Mouse (Mus musculus): Measurements from ENCODE around the gene Mmaa. TPM values are rescaled to one million over a fixed set of nuclear protein-coding genes. Genes with fewer than 3 reads are reported as not detected.
A peak's percentile ranks its signal among the peaks of the same experiment; 100 is the strongest.

Mmaa gene
- polyA plus RNA-seq, 1 experiment from 2014 or later: 16.5 TPM

DNA sequence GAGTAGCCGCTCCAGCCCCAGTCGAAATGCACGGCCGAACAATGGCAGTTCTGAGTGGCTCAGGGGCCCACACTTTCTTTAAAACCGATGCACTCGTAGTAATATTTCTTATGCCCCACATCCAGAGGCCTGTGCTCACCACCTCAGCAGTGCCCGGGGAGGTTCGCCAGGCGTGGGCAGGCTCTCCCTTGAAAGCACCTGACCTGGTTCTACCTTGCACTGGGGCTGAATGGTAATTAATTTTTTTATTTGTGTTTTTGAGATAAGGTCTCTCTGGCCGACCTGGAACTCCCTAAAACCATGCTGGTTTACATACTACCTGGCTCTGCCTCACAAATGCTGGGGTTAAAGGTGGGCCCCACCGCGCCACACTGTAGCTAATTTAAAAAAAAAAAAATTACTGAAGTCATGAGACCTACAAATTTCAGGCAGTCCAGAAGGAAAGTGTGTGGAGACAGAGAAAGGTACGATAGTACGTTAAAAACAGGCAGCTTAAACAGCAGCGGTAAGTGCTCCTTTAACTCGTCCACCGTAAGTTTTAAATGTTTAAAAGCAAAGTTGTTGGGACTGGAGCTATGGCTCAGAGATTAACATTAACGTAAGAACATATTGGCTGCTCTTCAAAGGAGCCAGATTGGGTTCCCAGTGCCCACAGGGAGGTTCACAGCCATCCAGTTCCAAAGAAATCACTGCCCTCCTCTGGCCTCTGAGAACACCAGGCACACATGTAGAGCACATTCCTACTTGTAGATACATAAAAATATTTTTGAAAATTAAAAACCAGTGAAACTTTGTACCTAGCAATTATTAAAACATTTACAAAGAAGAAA lies 754 bp upstream of the Mmaa start:
- H3K36me3 ChIP-seq (ENCODE audit: control insufficient read depth, insufficient read depth): no peaks in the 10 kb centered on the region
- WGBS: 15% methylated on average over 18 of the region's 18 CpGs
- peak overlapping the region; percentile 86 for H3K4me2 ChIP-seq (ENCODE audit: low read depth, low read length)
- H3K4me1 ChIP-seq (ENCODE audit: control insufficient read depth, insufficient read depth, low read length): peaks cover 17% of the 10 kb centered on the region
- no peak for ATAC-seq (replicated peaks; ENCODE audit: extremely low read depth, insufficient read depth, low FRiP score)
- peak overlapping the region; percentile 90 for H3K9ac ChIP-seq (ENCODE audit: low read length)
- H3K4me3 ChIP-seq (ENCODE audit: low read length): peak overlapping the region; percentile 80
- peak overlapping the region; percentile 98 for H3K27ac ChIP-seq (ENCODE audit: low read length)
- no peaks in the 10 kb centered on the region for H3K27me3 ChIP-seq (ENCODE audit: control insufficient read depth, insufficient read depth, low read length)
- H3K9me3 ChIP-seq (replicated peaks; ENCODE audit: control insufficient read depth, low read length): no peaks in the 10 kb centered on the region

DNA sequence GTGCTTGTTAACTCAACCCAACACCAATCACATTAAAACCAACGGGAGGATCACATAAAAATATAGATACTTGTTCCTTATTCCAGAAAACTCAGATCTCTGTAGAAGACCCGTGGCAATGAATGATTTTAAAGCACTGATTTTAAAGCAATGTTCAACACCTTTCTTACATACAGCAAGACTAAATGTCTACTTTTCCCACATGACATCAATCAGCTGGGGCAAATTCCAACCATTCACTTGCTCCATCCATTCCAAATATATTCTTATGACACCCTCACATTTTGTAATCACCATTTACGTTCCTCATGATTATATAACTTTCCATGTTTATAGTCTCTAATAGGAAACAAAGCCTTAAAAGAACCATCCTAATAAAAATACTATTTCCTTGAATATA lies 896 bp downstream of the Mmaa start:
- peak overlapping the region; percentile 57 for H3K27ac ChIP-seq (ENCODE audit: low read length)
- no peaks in the 10 kb centered on the region for H3K27me3 ChIP-seq (ENCODE audit: control insufficient read depth, insufficient read depth, low read length)
- peak overlapping the region; percentile 72 for H3K4me2 ChIP-seq (ENCODE audit: low read depth, low read length)
- H3K4me1 ChIP-seq (ENCODE audit: control insufficient read depth, insufficient read depth, low read length): peaks cover 21% of the 10 kb centered on the region
- WGBS: 50% methylated on average over 3 of the region's 3 CpGs
- no peak for ATAC-seq (replicated peaks; ENCODE audit: extremely low read depth, insufficient read depth, low FRiP score)
- H3K9ac ChIP-seq (ENCODE audit: low read length): peak overlapping the region; percentile 91
- no peaks in the 10 kb centered on the region for H3K9me3 ChIP-seq (replicated peaks; ENCODE audit: control insufficient read depth, low read length)
- H3K36me3 ChIP-seq (ENCODE audit: control insufficient read depth, insufficient read depth): no peaks in the 10 kb centered on the region
- H3K4me3 ChIP-seq (ENCODE audit: low read length): peak overlapping the region; percentile 34

DNA sequence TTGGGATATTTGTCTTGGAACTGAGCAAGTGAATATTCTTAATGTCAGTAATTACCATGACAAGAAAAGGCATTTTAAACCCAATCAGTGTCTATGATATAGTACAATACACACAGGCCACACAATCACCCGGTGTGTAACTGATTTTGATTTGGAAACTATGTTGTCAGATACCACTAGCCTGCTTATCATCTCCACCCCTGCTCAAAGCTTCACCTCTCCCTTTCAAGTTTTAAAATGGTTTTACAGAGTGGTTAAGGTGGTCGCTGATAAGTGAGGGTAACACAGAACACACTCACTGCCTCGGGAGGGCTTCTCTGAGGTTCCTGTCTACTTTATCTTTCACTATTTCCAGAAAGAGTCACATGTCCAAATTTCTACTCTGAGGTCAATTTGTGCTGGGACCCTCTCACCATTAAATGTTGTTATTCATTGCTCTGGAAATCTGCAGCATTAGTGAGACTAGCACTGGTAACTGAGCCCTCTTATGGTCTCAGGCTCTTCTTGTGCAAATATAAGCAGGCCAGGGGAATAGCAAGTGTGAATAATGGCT lies 1.9 kb downstream of the Mmaa start:
- Histone ChIP-seq H3K27me3 (ENCODE audit: control insufficient read depth, insufficient read depth, low read length) (no peaks in the 10 kb centered on the region), H3K4me3 (ENCODE audit: low read length) (no peak overlapping the region), H3K9me3 (replicated peaks; ENCODE audit: control insufficient read depth, low read length) (no peaks in the 10 kb centered on the region), H3K27ac (ENCODE audit: low read length) (peak overlapping the region; percentile 57), H3K9ac (ENCODE audit: low read length) (peak overlapping the region; percentile 54; the same call in 1 of the 2 replicates), H3K36me3 (ENCODE audit: control insufficient read depth, insufficient read depth) (no peaks in the 10 kb centered on the region), H3K4me1 (ENCODE audit: control insufficient read depth, insufficient read depth, low read length) (peaks cover 21% of the 10 kb centered on the region), H3K4me2 (ENCODE audit: low read depth, low read length) (peak overlapping the region; percentile 72; the same call in 1 of the 2 replicates)
- ATAC-seq (replicated peaks; ENCODE audit: extremely low read depth, insufficient read depth, low FRiP score): no peak
- WGBS: 24% methylated on average over 3 of the region's 3 CpGs

DNA sequence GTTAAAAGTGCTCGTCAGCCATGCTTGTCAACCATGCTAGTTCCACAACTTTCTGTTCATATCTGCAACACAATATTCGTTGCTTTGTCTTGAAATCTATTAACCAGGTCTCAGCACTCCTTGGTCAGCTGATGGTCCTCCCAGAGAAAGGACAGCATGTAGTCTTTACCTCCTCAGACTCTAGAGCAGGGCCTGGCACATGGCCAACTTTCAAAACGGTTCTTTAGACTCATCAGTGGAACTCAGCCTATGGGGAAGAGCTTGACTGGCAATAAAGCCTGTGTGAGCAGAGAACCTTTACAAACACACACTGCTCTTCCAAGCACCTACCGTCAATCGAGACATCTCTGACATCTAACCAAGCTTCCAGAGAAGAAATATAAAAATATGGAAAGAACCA lies 5.1 kb downstream of the Mmaa start:
- H3K4me2 ChIP-seq (ENCODE audit: low read depth, low read length): no peak overlapping the region
- WGBS: 63% methylated on average over 5 of the region's 5 CpGs
- no peak overlapping the region for H3K4me3 ChIP-seq (ENCODE audit: low read length)
- H3K9ac ChIP-seq (ENCODE audit: low read length): no peak overlapping the region
- H3K36me3 ChIP-seq (ENCODE audit: control insufficient read depth, insufficient read depth): no peaks in the 10 kb centered on the region
- H3K4me1 ChIP-seq (ENCODE audit: control insufficient read depth, insufficient read depth, low read length): peaks cover 20% of the 10 kb centered on the region
- no peak for ATAC-seq (replicated peaks; ENCODE audit: extremely low read depth, insufficient read depth, low FRiP score)
- H3K9me3 ChIP-seq (replicated peaks; ENCODE audit: control insufficient read depth, low read length): no peaks in the 10 kb centered on the region
- H3K27ac ChIP-seq (ENCODE audit: low read length): no peak overlapping the region
- no peaks in the 10 kb centered on the region for H3K27me3 ChIP-seq (ENCODE audit: control insufficient read depth, insufficient read depth, low read length)

DNA sequence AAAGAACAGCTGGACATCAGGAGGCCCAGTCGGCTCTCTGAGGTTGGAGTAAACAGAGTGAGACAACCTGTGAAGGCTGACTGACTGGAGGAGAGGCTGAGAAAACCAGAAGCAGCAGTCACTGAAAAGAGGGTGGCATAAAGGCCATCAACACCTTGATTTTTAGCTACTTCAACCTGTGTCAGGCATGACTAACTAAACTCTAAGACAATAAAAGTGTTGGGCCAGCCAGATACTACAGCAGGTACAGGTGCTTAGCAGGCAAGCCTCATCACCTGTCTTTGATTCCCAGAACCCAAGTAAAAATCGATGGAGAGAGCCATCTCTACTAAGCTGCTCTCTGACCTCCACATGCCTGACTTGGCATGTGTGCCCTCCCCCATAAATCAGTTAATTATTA lies 6.1 kb downstream of the Mmaa start:
- Histone ChIP-seq H3K9me3 (replicated peaks; ENCODE audit: control insufficient read depth, low read length) (no peaks in the 10 kb centered on the region), H3K4me3 (ENCODE audit: low read length) (no peak overlapping the region), H3K27ac (ENCODE audit: low read length) (no peak overlapping the region), H3K36me3 (ENCODE audit: control insufficient read depth, insufficient read depth) (no peaks in the 10 kb centered on the region), H3K9ac (ENCODE audit: low read length) (no peak overlapping the region), H3K4me2 (ENCODE audit: low read depth, low read length) (no peak overlapping the region), H3K4me1 (ENCODE audit: control insufficient read depth, insufficient read depth, low read length) (peaks cover 17% of the 10 kb centered on the region), H3K27me3 (ENCODE audit: control insufficient read depth, insufficient read depth, low read length) (no peaks in the 10 kb centered on the region)
- ATAC-seq (replicated peaks; ENCODE audit: extremely low read depth, insufficient read depth, low FRiP score): no peak
- WGBS: 71% methylated on average over 2 of the region's 2 CpGs

DNA sequence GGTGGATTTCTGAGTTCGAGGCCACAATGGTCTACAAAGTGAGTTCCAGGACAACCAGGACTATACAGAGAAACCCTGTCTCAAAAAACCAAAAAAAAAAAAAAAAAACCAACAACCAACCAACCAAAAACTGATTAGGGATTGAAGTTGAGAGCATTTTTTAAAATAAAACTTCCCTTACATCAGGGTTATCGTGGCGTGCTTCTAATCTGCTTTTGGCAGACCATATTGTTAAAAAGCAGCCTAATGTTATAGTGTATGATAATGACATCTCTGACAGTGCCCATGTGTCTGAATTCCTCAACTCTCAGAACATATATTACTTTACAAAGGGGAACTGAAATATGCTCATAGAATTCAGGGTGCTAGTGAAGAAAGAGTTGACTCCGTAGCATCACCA lies 6.5 kb downstream of the Mmaa start:
- WGBS: 86% methylated on average over 4 of the region's 4 CpGs
- no peaks in the 10 kb centered on the region for H3K9me3 ChIP-seq (replicated peaks; ENCODE audit: control insufficient read depth, low read length)

DNA sequence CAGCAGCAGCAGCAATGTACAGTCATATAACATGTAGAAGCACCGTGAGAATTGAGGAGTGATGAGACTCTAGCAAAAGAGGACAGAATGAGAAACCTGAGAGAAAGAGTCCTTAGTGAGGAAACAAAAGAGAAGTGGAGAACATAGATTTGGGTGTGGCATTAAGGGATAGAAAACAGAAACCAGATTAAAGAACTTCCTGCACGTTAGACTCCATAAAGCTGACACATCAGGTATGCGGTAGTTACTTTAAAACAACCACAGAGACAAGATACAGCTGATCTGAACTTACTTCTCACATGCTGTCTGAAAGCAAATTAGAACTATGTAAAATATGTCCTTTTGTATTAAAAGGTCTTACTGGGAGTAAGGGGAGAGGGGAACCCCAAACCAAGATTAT lies 8.3 kb downstream of the Mmaa start:
- Histone ChIP-seq H3K36me3 (ENCODE audit: control insufficient read depth, insufficient read depth) (no peaks in the 10 kb centered on the region), H3K9ac (ENCODE audit: low read length) (no peak overlapping the region), H3K27me3 (ENCODE audit: control insufficient read depth, insufficient read depth, low read length) (no peaks in the 10 kb centered on the region), H3K4me1 (ENCODE audit: control insufficient read depth, insufficient read depth, low read length) (0 out of 2 replicates have a peak, but pooled peaks cover 4% of the 10 kb centered on the region), H3K4me3 (ENCODE audit: low read length) (no peak overlapping the region), H3K9me3 (replicated peaks; ENCODE audit: control insufficient read depth, low read length) (no peaks in the 10 kb centered on the region), H3K4me2 (ENCODE audit: low read depth, low read length) (no peak overlapping the region), H3K27ac (ENCODE audit: low read length) (no peak overlapping the region)
- no peak for ATAC-seq (replicated peaks; ENCODE audit: extremely low read depth, insufficient read depth, low FRiP score)
- 84% methylated on average over 3 of the region's 3 CpGs for WGBS

More for the DNA sequence above, 6.5 kb downstream of the Mmaa start:
- no peak overlapping the region for H3K9ac ChIP-seq (ENCODE audit: low read length)
- H3K4me3 ChIP-seq (ENCODE audit: low read length): no peak overlapping the region
- H3K36me3 ChIP-seq (ENCODE audit: control insufficient read depth, insufficient read depth): no peaks in the 10 kb centered on the region
- no peaks in the 10 kb centered on the region for H3K27me3 ChIP-seq (ENCODE audit: control insufficient read depth, insufficient read depth, low read length)
- peaks cover 13% of the 10 kb centered on the region for H3K4me1 ChIP-seq (ENCODE audit: control insufficient read depth, insufficient read depth, low read length)
- no peak for ATAC-seq (replicated peaks; ENCODE audit: extremely low read depth, insufficient read depth, low FRiP score)
- no peak overlapping the region for H3K27ac ChIP-seq (ENCODE audit: low read length)
- H3K4me2 ChIP-seq (ENCODE audit: low read depth, low read length): no peak overlapping the region

- peaks cover 3% of the 10 kb centered on the region; the same call in 1 of the 2 replicates for H3K36me3 ChIP-seq (ENCODE audit: control insufficient read depth, insufficient read depth)
- ATAC-seq (replicated peaks; ENCODE audit: extremely low read depth, insufficient read depth, low FRiP score): no peak
- no peak overlapping the region for H3K9ac ChIP-seq (ENCODE audit: low read length)
- H3K4me2 ChIP-seq (ENCODE audit: low read depth, low read length): no peak overlapping the region
- no peak overlapping the region for H3K4me3 ChIP-seq (ENCODE audit: low read length)
- no peak overlapping the region for H3K27ac ChIP-seq (ENCODE audit: low read length)
- 80% methylated on average over 3 of the region's 3 CpGs for WGBS
- H3K9me3 ChIP-seq (replicated peaks; ENCODE audit: control insufficient read depth, low read length): no peaks in the 10 kb centered on the region
- 0 out of 2 replicates have a peak, but pooled peaks cover 3% of the 10 kb centered on the region for H3K4me1 ChIP-seq (ENCODE audit: control insufficient read depth, insufficient read depth, low read length)
- no peaks in the 10 kb centered on the region for H3K27me3 ChIP-seq (ENCODE audit: control insufficient read depth, insufficient read depth, low read length)
Observed at GRCm38 (mm10) chr8:79284626-79285025, 10.1 kb downstream of the Mmaa start.

DNA sequence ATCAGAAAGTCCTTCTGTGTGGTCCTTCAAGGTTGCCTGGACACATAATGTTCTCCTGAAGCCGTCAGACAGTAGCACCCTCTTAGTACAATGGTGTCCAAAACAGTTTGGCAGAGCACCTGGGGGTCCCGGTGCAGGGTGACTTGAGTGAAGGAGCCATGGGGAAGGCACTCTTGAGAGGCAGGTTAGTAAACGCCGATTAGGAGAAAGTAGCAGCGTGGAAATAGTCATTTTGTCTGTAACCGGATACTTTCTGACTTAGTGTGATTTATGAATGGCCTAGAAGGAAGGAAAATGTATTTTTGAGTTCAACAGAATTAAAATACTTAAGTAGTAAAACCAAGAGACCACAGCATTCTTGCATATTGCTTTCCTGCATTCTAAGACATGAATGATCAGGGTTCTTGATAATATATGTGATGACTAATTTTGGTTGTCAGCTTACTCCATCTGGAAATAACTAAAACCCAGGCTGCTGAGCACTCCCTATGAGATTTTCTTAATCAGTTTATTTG lies 13.3 kb downstream of the Mmaa start:
- H3K27ac ChIP-seq (ENCODE audit: low read length): no peak overlapping the region
- H3K4me3 ChIP-seq (ENCODE audit: low read length): no peak overlapping the region
- no peaks in the 10 kb centered on the region for H3K27me3 ChIP-seq (ENCODE audit: control insufficient read depth, insufficient read depth, low read length)
- H3K9ac ChIP-seq (ENCODE audit: low read length): no peak overlapping the region
- peaks cover 10% of the 10 kb centered on the region for H3K36me3 ChIP-seq (ENCODE audit: control insufficient read depth, insufficient read depth)
- H3K9me3 ChIP-seq (replicated peaks; ENCODE audit: control insufficient read depth, low read length): no peaks in the 10 kb centered on the region
- 0 out of 2 replicates have a peak, but pooled peaks cover 7% of the 10 kb centered on the region for H3K4me1 ChIP-seq (ENCODE audit: control insufficient read depth, insufficient read depth, low read length)
- 77% methylated on average over 6 of the region's 6 CpGs for WGBS
- ATAC-seq (replicated peaks; ENCODE audit: extremely low read depth, insufficient read depth, low FRiP score): no peak
- no peak overlapping the region for H3K4me2 ChIP-seq (ENCODE audit: low read depth, low read length)
